Mouse (Mus musculus) forebrain, embryonic 15.5 days (tissue): ENCODE measurements around the gene Duoxa2. TPM values are rescaled to one million over a fixed set of nuclear protein-coding genes. Genes with fewer than 3 reads are reported as not detected.

ENCODE experiments used
- ATAC-seq: fragments of 200-750 bp; cut with Nextera tagmentation; replicated peaks from 2 replicates; pipeline ENCODE4 v1.8.0; 2017; ENCODE audit warnings: mild to moderate bottlenecking, moderate TSS enrichment, moderate library complexity
- H3K27ac ChIP-seq: fragments of 300-500 bp; sonication (generic); replicated peaks from 2 replicates; pipeline ENCODE4 v1.5.1; 2015; ENCODE audit warnings: mild to moderate bottlenecking, inconsistent platforms
- H3K27me3 ChIP-seq: fragments of 300-500 bp; sonication (generic); 2 replicates; pipeline ENCODE4 v1.6.1; 2015; ENCODE audit warnings: inconsistent platforms
- H3K36me3 ChIP-seq: fragments of 300-500 bp; sonication (generic); 2 replicates; pipeline ENCODE4 v1.6.1; 2015; ENCODE audit warnings: mild to moderate bottlenecking, inconsistent platforms
- H3K4me1 ChIP-seq: fragments of 300-500 bp; sonication (generic); 2 replicates; pipeline ENCODE4 v1.6.1; 2015; ENCODE audit warnings: inconsistent platforms
- H3K4me2 ChIP-seq: fragments of 300-500 bp; sonication (generic); replicated peaks from 2 replicates; pipeline ENCODE4 v1.6.1; 2015; ENCODE audit warnings: mild to moderate bottlenecking, inconsistent platforms
- H3K4me3 ChIP-seq: fragments of 300-500 bp; sonication (generic); 2 replicates; pipeline ENCODE4 v1.5.1; 2015; ENCODE audit warnings: mild to moderate bottlenecking, inconsistent platforms
- H3K9ac ChIP-seq: fragments of 300-500 bp; sonication (generic); replicated peaks from 2 replicates; pipeline ENCODE4 v1.6.1; 2015; ENCODE audit warnings: mild to moderate bottlenecking, inconsistent platforms
- H3K9me3 ChIP-seq: fragments of 300-500 bp; sonication (generic); 2 replicates; pipeline ENCODE4 v1.6.1; 2016; ENCODE audit warnings: inconsistent platforms
- WGBS: fragments of 180-500 bp; shearing (Covaris S2); methylation state at CpG from one replicate; pipeline ENCODE4 v1.1.7; 2015; ENCODE audit warnings: mixed read lengths; 5-methylcytosine and 5-hydroxymethylcytosine counted together
- polyA plus RNA-seq: library from polyadenylated mRNA; unstranded; fragments of >200 nt; fragmentation: Nextera tagmentation; extraction: Ambion mirVana; gene quantifications from 2 replicates; pipeline ENCODE4 v1.2.1, GENCODE M21; 2015

The Duoxa2 gene
- polyA plus RNA-seq, 1 experiment from 2014 or later: 0.13 TPM

DNA sequence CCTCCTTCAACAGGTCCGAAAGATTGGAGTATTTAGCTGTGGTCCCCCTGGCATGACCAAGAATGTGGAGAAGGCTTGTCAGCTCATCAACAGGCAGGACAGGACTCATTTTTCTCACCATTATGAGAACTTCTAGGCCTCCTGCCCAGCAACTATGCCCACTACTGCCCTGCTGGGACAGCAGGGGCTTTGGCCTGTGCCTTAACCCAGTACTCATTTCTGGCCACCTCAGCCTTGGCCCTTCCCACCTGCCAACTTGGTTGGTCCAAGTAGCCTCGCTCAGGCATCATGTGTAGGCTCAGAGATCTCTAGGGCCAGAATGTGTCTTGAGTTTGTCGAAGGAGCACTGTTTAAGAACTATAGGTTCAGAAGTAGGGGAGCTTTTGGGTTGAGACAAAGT, 48.6 kb downstream of the Duoxa2 start:
- H3K27ac ChIP-seq: no peak overlapping the region
- H3K4me1 ChIP-seq: peaks cover 38% of the 10 kb centered on the region
- H3K36me3 ChIP-seq: no peaks in the 10 kb centered on the region
- no peak for ATAC-seq
- no peak overlapping the region for H3K9ac ChIP-seq
- no peak overlapping the region for H3K4me2 ChIP-seq
- H3K4me3 ChIP-seq: no peak overlapping the region
- 88% methylated on average over 3 of the region's 3 CpGs for WGBS
- H3K9me3 ChIP-seq: no peaks in the 10 kb centered on the region
- H3K27me3 ChIP-seq: no peaks in the 10 kb centered on the region

DNA sequence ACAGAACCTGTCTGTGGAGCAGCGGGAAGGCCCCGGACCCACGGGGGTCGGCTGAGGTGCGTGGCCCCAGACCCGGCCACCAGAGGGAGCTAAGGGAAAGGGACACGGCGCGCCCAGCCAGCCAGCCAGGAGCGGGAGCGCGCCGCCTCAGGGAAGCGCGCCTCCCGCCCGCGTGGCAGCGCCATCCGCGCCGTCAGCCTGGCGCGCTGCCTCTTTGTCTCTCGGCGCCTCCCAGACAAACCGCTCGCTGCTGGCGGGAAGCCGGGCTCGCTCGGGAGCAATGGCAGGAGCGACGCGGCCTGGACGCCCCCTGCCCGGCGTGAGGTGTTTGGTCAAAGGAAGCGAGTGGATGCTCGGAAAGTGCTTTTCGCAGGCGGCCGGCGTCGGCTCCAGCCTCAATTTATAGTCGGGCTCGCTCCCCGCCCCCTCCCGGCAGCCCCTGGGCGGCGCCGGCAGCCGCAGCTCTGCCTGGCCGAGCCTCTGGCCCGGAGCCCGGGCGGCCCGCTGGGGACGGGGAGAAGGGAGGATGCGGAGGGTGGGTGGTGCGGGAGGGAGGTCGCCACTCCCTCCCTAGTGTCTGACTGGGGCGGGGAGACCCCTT, 49.9 kb downstream of the Duoxa2 start:
- peaks cover 51% of the 10 kb centered on the region for H3K4me1 ChIP-seq

DNA sequence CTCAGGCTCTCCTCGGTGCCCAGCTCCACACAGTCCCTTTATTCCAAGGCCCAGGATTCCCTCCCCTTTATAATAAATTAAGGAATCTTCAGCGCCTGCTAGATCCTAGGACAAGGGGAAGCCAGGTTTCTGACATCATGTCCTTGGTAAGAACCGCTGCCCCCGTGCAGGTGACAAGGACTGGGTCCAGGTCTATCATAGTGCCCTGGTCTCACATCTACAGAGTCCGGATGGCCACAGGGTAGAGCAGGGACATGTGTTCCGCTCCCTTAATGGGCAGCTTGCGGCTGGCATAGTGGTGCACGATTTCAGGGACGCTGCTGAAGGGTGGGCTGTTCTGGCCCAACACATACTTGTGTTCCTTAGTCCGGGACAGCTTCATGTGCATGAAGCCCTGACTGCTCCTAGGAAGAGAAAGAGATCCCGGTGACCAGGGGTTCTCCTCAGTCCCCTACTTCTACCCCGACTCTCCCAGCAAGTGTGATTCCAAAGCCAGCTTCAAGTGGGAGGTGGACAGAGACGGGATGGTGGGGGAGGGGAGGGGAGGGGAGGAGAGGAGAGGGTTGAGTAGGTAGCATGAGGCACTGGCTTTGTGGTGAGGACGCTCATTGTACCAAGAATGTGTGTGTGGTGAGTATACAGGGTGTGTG, 50.6 kb downstream of the Duoxa2 start:
- peak overlapping the region; percentile 83 for H3K9ac ChIP-seq
- H3K4me3 ChIP-seq: peak overlapping the region; percentile 50
- peak overlapping the region; percentile 99 for H3K27ac ChIP-seq
- H3K4me2 ChIP-seq: peak overlapping the region; percentile 69
- no peaks in the 10 kb centered on the region for H3K9me3 ChIP-seq
- H3K4me1 ChIP-seq: peaks cover 51% of the 10 kb centered on the region
- WGBS: 7% methylated on average over 14 of the region's 14 CpGs
- 0 out of 2 replicates have a peak, but pooled peaks cover 5% of the 10 kb centered on the region for H3K27me3 ChIP-seq
- H3K36me3 ChIP-seq: no peaks in the 10 kb centered on the region
- peak; percentile 31 for ATAC-seq

More for the DNA sequence above, 49.9 kb downstream of the Duoxa2 start:
- Histone ChIP-seq H3K4me3 (peak overlapping the region; percentile 50), H3K4me2 (peak overlapping the region; percentile 69), H3K9me3 (no peaks in the 10 kb centered on the region), H3K9ac (peak overlapping the region; percentile 83), H3K27me3 (0 out of 2 replicates have a peak, but pooled peaks cover 2% of the 10 kb centered on the region), H3K36me3 (no peaks in the 10 kb centered on the region), H3K27ac (peak overlapping the region; percentile 99)
- peak; percentile 78 for ATAC-seq
- 1% methylated on average over 55 of the region's 63 CpGs for WGBS

DNA sequence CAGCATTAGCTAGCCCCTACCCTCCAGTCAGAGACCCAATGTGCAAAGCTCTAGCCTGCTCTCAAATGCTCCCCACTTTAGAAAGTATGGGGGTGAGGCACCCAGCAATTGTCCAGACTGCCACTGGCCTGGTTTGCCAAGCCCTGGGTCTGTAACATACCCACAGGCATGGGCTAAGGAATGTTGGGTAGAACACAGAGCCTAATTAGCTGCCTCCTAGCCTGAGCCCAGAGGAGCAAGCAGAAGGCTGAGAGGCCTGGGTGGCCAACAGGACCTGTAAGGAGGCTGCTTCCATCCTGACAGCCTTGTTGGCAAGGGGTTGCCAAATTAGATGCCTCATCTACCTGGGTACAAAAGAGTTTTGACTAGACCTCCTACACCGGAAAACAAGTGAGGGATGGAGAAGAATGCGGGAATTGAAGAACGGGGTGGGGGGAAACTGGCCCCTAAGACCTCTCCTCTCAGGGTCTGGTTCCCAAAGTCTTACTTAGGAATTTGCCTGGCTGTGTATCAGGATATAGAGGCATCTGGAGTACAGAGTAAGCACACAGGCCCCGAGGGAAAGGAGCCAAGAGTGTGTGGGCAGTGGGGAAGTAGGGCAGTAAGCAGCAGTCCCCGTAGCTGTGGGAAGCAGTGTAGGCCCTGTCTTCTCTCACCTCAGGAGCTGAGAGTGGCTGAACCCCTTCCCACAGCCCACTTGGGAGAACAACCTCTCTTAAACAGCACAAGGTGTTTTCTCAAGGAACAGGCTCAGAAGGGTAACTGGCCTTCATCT, 52.6 kb downstream of the Duoxa2 start:
- peak; percentile 27 for ATAC-seq
- no peak overlapping the region for H3K4me2 ChIP-seq
- 14% methylated on average over 5 of the region's 5 CpGs for WGBS
- H3K36me3 ChIP-seq: 0 out of 2 replicates have a peak, but pooled peaks cover 5% of the 10 kb centered on the region
- H3K4me3 ChIP-seq: no peak overlapping the region
- H3K27ac ChIP-seq: peak overlapping the region; percentile 87
- peaks cover 51% of the 10 kb centered on the region for H3K4me1 ChIP-seq
- H3K9ac ChIP-seq: no peak overlapping the region
- no peaks in the 10 kb centered on the region for H3K9me3 ChIP-seq
- peaks cover 10% of the 10 kb centered on the region; the same call in 1 of the 2 replicates for H3K27me3 ChIP-seq

DNA sequence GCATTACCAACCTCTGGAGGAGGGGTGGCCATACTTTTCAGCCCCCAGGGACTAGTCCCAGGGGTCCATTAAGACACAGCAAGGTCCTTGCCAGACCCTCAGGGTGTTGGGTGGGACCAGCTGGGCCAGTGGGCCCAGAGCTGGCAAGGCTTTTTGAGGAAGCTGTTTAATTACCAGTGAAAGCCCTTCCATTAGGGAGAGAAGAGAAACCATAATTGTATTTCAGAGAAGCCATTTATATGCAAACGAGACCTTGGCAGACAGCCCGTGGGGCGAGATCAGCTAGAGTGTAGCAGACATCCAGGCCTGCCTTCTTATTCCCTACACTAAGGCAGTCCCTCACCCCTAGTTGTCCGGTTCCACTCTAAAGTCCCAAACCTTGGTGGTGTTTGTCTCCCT, 53.2 kb downstream of the Duoxa2 start:
- WGBS: 8% methylated on average over 4 of the region's 4 CpGs
- no peak overlapping the region for H3K4me2 ChIP-seq
- no peaks in the 10 kb centered on the region for H3K9me3 ChIP-seq
- peaks cover 9% of the 10 kb centered on the region for H3K36me3 ChIP-seq
- peaks cover 10% of the 10 kb centered on the region; the same call in 1 of the 2 replicates for H3K27me3 ChIP-seq
- peaks cover 51% of the 10 kb centered on the region for H3K4me1 ChIP-seq
- H3K27ac ChIP-seq: peak overlapping the region; percentile 87
- ATAC-seq: peak; percentile 56
- no peak overlapping the region for H3K4me3 ChIP-seq
- H3K9ac ChIP-seq: no peak overlapping the region

Other genes starting within 250 kb of the Duoxa2 start
- gene Spg11, start 180.5 kb upstream of the Duoxa2 start, polyA plus RNA-seq: 8.4 and 9.9 TPM in 2 replicates
- 67.0 and 71.9 TPM in 2 replicates for gene B2m, start 151.2 kb upstream of the Duoxa2 start, polyA plus RNA-seq
- not detected in 2 replicates for gene Trim69, start 138.2 kb upstream of the Duoxa2 start, polyA plus RNA-seq
- gene Patl2, start 112.7 kb upstream of the Duoxa2 start, polyA plus RNA-seq: not detected in 2 replicates
- gene Terb2, start 112.6 kb upstream of the Duoxa2 start, polyA plus RNA-seq: not detected in 2 replicates
- 16.0 and 16.2 TPM in 2 replicates for gene Sord, start 64.2 kb upstream of the Duoxa2 start, polyA plus RNA-seq
- 0.03 TPM in 1 of 2 replicates, not detected in the other for gene Duox2, start 451 bp upstream of the Duoxa2 start, polyA plus RNA-seq
- gene Duoxa1, start 14.8 kb downstream of the Duoxa2 start, polyA plus RNA-seq: not detected in 2 replicates
- 0.04 and 0.06 TPM in 2 replicates for gene Duox1, start 16.8 kb downstream of the Duoxa2 start, polyA plus RNA-seq
- gene Shf, start 70.3 kb downstream of the Duoxa2 start, polyA plus RNA-seq: 10.3 and 11.0 TPM in 2 replicates
- not detected in 2 replicates for gene Slc28a2, start 127.6 kb downstream of the Duoxa2 start, polyA plus RNA-seq
- not detected in 2 replicates for gene Gm14085, start 186.0 kb downstream of the Duoxa2 start, polyA plus RNA-seq